Mouse (Mus musculus): ENCODE results near the gene Psapl1.

GRCm38 (mm10) chr5:36226296-36226695 is 22.5 kb downstream of the Psapl1 start:
- TF ChIP-seq CTCF (IDR thresholded peaks at IDR 0.05; ENCODE audit: control insufficient read depth, insufficient read depth, insufficient replicate concordance, low read depth, low read length) = no peak
- no peak for TF ChIP-seq POLR2A (IDR thresholded peaks at IDR 0.05; ENCODE audit: control insufficient read depth, low read depth, low read length)

Measured in testis, adult 2 months (tissue).